Mouse (Mus musculus) sigmoid colon, adult 10 weeks (tissue): ENCODE measurements around the gene Trmt10b. TPM values are rescaled to one million over a fixed set of nuclear protein-coding genes. Genes with fewer than 3 reads are reported as not detected.

Source experiments
- polyA plus RNA-seq: library from polyadenylated mRNA; stranded (reverse); fragments of 350-450 nt; fragmentation: Illumina TruSeq; extraction: RNeasy Lipid Tissue Mini Kit (QIAGEN cat#74804); gene quantifications from one replicate; pipeline ENCODE4 v1.2.3, GENCODE M21; 2014; ENCODE audit warnings: low read depth, low replicate concordance

The Trmt10b gene
- polyA plus RNA-seq = 21.5 TPM

GRCm38 (mm10) chr4:45296662-45297564, at the start of gene Trmt10b:
TSS of gene Trmt10b (plus strand) at chr4:45297127.

GRCm38 (mm10) chr4:45341669-45342249, 44.8 kb downstream of the Trmt10b start, which contains the start of gene Dcaf10:
TSS of gene Dcaf10 (plus strand) at chr4:45342101.

GRCm38 (mm10) chr4:45342286-45343155, 45.6 kb downstream of the Trmt10b start, which contains the start of gene Exosc3:
TSS of gene Exosc3 (minus strand) at chr4:45342732.

Other genes with a start within 250 kb of the Trmt10b start
- gene Fbxo10, start 212.5 kb upstream of the Trmt10b start, polyA plus RNA-seq = 1.1 TPM
- 116 TPM for gene Tomm5, start 189.0 kb upstream of the Trmt10b start, polyA plus RNA-seq
- not detected for gene Frmpd1, start 112.3 kb upstream of the Trmt10b start, polyA plus RNA-seq
- 32.8 TPM for gene Dcaf10, start 45.0 kb downstream of the Trmt10b start, polyA plus RNA-seq
- 54.0 TPM for gene Exosc3, start 45.6 kb downstream of the Trmt10b start, polyA plus RNA-seq
- gene Slc25a51, start 111.6 kb downstream of the Trmt10b start, polyA plus RNA-seq = 68.9 TPM
- 4.6 TPM for gene Shb, start 235.3 kb downstream of the Trmt10b start, polyA plus RNA-seq